Mouse (Mus musculus): ENCODE measurements at regions not wholly inside any gene's neighbourhood (a gene's known extent, or its start where the extent isn't known, plus 50 kb on each side); places are given as distances from the start of the nearest gene placed in this dataset.

DNA sequence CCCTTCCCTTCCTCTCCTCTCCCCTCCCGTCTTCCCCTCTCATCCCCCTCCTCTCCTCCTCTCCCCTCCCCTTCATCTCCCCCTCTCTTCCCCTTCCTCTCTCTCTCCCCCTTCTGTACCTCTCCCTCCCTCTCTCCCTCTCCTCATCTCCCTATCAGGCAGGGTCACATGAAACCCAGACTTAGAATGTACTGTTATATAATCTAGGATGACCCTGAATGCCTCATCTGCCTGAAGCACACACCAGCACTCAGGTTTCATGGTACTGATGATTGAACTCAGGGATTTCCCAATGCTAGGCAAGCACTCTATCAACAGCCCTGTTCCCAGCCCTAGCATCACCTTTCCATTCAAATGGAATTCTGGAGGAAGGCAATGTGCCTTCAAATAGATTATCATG is 264.6 kb upstream of the 1700056E22Rik start:
- TF ChIP-seq CTCF (conservative IDR thresholded peaks at IDR 0.05; ENCODE audit: low read length), result no peak
- no peak for TF ChIP-seq NANOG (IDR thresholded peaks at IDR 0.05; ENCODE audit: borderline replicate concordance, low read length)
- TF ChIP-seq POU5F1 (IDR thresholded peaks at IDR 0.05; ENCODE audit: borderline replicate concordance, low read length), result no peak
